Mouse (Mus musculus) erythroblast, embryonic 14.5 days (primary cell): ENCODE data around the gene Otulinl.

Source experiments
- GATA1 ChIP-seq: IDR thresholded peaks from 2 replicates; pipeline ENCODE4 v1.6.1; 2012; ENCODE audit warnings: low read length, inconsistent platforms, mixed read lengths
- TAL1 ChIP-seq: IDR thresholded peaks from 3 replicates; pipeline ENCODE4 v1.6.1; 2012; ENCODE audit warnings: low read length, inconsistent platforms, mixed read lengths

GRCm38 (mm10) chr15:27710698-27711097, 29.3 kb upstream of the Otulinl start:
- TF ChIP-seq GATA1: no peak
- no peak for TF ChIP-seq TAL1
